Mouse (Mus musculus) CD4-positive helper T cell, adult 2 months (primary cell): Measurements from ENCODE around the gene Hectd4.
A peak's percentile ranks its signal among the peaks of the same experiment; 100 is the strongest.

ENCODE experiments used
- DNase-seq: peaks from one replicate; pipeline ENCODE4 v3.0.0-alpha.2; 2012; ENCODE audit warnings: low read depth, missing footprints, low spot score

Hectd4 gene

GRCm38 (mm10) chr5:121392667-121393380, 172.8 kb downstream of the Hectd4 start:
- DNase-seq: peak; percentile 58

GRCm38 (mm10) chr5:121393402-121393801, 173.4 kb downstream of the Hectd4 start:
- DNase-seq: no peak

GRCm38 (mm10) chr5:121395621-121396020, 175.6 kb downstream of the Hectd4 start:
- DNase-seq: no peak

GRCm38 (mm10) chr5:121397187-121398145, 177.4 kb downstream of the Hectd4 start, which contains the start of gene Naa25:
TSS of gene Naa25 (plus strand) at chr5:121397936.
- peak; percentile 98 for DNase-seq

- DNase-seq: no peak
Observed at GRCm38 (mm10) chr5:121398146-121398964, 178.3 kb downstream of the Hectd4 start.

GRCm38 (mm10) chr5:121398965-121399462, 179.0 kb downstream of the Hectd4 start:
- DNase-seq: peak; percentile 34

- DNase-seq: no peak
Observed at GRCm38 (mm10) chr5:121399540-121399939, 179.5 kb downstream of the Hectd4 start.

- DNase-seq: no peak
Observed at GRCm38 (mm10) chr5:121400064-121400463, 180.0 kb downstream of the Hectd4 start.

GRCm38 (mm10) chr5:121400849-121401248, 180.8 kb downstream of the Hectd4 start:
- no peak for DNase-seq

- no peak for DNase-seq
Observed at GRCm38 (mm10) chr5:121407856-121408255, 187.8 kb downstream of the Hectd4 start.

GRCm38 (mm10) chr5:121410975-121411374, 191.0 kb downstream of the Hectd4 start:
- DNase-seq: no peak
